Mouse (Mus musculus): ENCODE measurements at regions not wholly inside any gene's neighbourhood (a gene's known extent, or its start where the extent isn't known, plus 50 kb on each side); places are given as distances from the start of the nearest gene placed in this dataset.

GRCm38 (mm10) chrX:56276348-56276747 is 63.7 kb upstream of the Gm773 start:
- peak in 1 of 2 experiments; percentile 15 for DNase-seq (ENCODE audit: low spot score in 2 of 2)

GRCm38 (mm10) chrX:56274170-56274569 is 61.5 kb upstream of the Gm773 start:
- peak in 1 of 2 experiments; percentile 13 for DNase-seq (ENCODE audit: low spot score in 2 of 2)

- no peak for DNase-seq (ENCODE audit: low spot score in 2 of 2)
Observed at GRCm38 (mm10) chrX:56269706-56270105, 57.0 kb upstream of the Gm773 start.

Measured in spleen, postnatal 10 days (tissue).